Mouse (Mus musculus): Measurements from ENCODE around the gene Wipf3.

The Wipf3 gene

GRCm38 (mm10) chr6:54531048-54531481 is 101.7 kb downstream of the Wipf3 start:
- DNase-seq (ENCODE audit: low spot score) = no peak

DNA sequence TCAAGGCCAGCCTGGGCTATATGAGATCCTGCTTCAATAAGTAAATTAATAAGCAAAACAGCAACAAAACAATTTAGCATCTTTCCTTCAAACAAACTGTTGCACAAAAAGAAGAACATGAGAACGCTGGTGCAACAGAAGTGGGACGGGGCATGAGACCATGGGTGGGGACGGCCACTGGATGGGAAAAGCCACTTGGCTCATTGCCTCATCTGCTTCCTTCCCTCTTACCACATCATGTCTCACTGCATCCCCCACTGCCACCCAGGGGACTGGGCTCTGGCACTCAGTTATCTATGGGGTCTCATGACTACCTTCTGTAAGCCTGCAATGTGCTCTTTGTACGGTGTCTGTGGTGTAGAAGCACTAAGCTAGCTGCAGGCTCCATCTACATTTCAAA is 106.1 kb downstream of the Wipf3 start:
- DNase-seq (ENCODE audit: low spot score) = no peak

DNA sequence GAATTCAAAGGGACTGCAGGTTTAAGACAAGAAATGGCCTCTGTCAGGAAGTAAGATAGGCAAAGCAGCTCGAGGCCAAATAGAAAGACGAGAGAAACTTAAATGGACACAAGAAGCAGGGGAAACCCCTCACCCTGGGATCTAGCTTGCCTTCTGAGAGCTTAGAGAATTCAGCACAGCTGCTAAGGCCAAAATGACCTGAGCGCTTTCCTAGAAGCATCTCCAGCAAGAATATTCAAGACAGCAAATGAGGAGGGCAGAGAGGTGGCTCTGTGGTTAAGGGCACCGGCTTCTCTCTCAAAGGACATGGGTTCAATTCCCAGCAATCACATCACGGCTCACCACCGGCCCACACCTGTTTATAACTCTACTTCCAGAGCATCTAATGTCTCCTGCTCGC is 107.7 kb downstream of the Wipf3 start:
- DNase-seq (ENCODE audit: low spot score) = no peak

GRCm38 (mm10) chr6:54538773-54539173 is 109.4 kb downstream of the Wipf3 start:
- no peak for DNase-seq (ENCODE audit: low spot score)

DNA sequence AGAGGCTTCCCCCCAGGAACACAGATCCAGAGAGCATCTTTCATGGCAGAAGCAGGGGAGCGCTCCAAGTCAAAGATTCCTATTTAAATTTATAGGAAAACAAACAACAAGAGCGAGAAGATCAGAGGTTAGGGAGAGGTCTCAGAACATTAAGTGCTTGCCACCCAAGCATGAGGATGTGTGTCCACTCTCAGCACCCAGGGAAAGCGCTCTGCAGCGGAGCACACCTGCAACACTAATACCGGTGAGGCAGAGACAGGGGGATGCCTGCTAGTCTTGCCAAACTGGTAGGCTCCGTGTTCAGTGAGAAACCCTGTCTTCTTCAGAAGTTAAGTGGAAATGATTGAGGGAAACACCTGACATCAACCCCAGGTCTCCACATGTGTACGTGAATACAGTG is 110.0 kb downstream of the Wipf3 start:
- DNase-seq (ENCODE audit: low spot score) = no peak

GRCm38 (mm10) chr6:54540252-54540887 is 111.0 kb downstream of the Wipf3 start:
- DNase-seq (ENCODE audit: low spot score) = peak; percentile 73

DNA sequence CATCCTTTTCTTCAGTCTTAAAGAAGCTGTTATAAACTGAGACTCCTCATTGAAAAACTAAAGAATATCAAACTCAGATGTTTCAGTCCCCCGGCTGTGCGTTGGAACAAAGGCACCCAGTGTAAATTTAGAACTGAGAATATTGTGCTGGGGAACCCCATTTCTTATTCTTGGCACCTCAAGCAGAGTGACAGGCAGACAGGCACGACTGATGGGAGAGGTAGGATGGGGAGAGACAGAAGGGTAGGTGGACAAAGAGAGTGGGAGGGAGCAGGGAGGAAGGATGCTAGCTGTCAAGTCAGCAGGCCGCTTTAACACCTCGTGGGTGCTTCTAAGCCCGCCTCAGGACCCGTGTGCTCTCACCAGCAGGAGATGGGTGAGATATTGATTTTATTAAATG is 113.4 kb downstream of the Wipf3 start:
- no peak for DNase-seq (ENCODE audit: low spot score)

DNA sequence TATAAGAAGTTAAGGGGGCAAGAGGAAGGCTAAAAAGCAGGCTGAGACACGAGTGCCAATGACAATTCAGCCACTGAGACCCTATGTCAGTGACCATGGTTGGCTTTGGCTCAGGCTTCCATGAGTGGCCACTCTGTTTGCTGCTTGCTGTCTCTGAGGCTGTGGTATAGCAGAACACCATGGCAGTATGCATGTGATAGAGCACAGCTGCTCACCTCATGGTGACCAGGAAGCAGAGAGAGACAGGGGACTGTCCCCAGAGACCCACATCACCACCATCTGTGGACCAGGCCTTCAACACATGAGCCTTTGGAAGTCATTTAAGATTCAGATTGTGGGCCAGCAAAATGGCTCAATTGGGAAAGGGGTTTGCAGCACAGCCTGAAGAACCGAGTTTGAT is 114.2 kb downstream of the Wipf3 start:
- DNase-seq (ENCODE audit: low spot score) = no peak

GRCm38 (mm10) chr6:54548314-54549019 is 119.1 kb downstream of the Wipf3 start:
- no peak for DNase-seq (ENCODE audit: low spot score)

GRCm38 (mm10) chr6:54549311-54549710 is 119.9 kb downstream of the Wipf3 start:
- no peak for DNase-seq (ENCODE audit: low spot score)

GRCm38 (mm10) chr6:54550801-54551323 is 121.5 kb downstream of the Wipf3 start:
- no peak for DNase-seq (ENCODE audit: low spot score)

DNA sequence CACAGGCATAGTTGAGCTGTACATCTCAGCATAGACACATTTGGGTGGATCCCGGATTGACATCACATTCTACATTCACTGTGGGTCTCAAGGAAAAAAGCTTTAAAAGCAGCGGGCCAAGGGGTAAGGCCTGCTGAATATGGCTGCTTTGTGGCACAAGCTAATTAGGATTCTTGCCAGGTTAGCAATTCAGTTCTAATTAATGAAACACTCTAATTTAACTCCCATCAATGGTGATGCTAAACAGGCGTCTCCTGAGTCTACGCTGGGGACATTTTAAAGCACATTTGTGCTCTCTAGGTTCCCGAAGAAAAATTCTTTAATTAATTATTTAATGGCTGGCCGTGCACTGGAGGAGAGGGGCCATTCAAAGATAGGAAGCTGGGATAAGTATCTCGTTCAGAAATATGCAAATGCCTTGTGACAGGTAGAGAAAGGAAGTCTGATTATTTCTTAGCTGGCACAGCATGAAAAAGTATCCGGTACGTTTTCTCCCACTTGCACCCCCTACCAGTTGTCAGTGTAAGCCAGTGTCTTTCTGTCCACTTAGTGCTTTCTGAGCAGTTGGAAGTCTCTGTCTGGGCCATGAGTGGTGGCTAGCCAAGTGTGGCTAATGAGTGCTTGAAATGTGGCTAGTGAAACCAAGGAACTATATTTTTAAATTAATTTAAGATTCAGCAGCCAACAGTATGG is 123.5 kb downstream of the Wipf3 start:
- DNase-seq (ENCODE audit: low spot score) = no peak
